10 mouse cellular contexts compared by ENCODE assay signal in genomic region chr11:97302231-97302781, GRCm38 (mm10). TPM values are rescaled to one million over a fixed set of nuclear protein-coding genes. Genes with fewer than 3 reads are reported as not detected.
DNase-seq lines count a peak whose midpoint lies in the region; ATAC-seq and TF ChIP-seq lines count a peak whose summit lies in the region.
"Had no signal": no experiment of that assay in that cellular context is flagged by ENCODE, and none has a peak within 500 bp of the region (broad histone marks: within the 10 kb centered on the region; RNA-seq: fewer than 3 reads in every experiment).

No protein-coding gene starts in this region.

- 0 out of 2 replicates have a peak, but pooled peaks have one; percentile 56 for ATAC-seq in stomach, embryonic 15.5 days (ENCODE audit: insufficient read depth, low FRiP score, low read depth)
- no peak for ATAC-seq in forebrain, embryonic 13.5 days

- H3K36me3 ChIP-seq in kidney, adult 2 months (ENCODE audit: control insufficient read depth, insufficient read depth, low read length): no peaks in the 10 kb centered on the region
- H3K36me3 ChIP-seq in stomach, embryonic 15.5 days: no peaks in the 10 kb centered on the region
- H3K36me3 ChIP-seq in forebrain, embryonic 13.5 days (ENCODE audit: poor library complexity, severe bottlenecking): no peaks in the 10 kb centered on the region
- H3K36me3 ChIP-seq: embryonic facial prominence, embryonic 12.5 days had no signal

- peaks cover 9% of the 10 kb centered on the region; the same call in 1 of the 2 replicates for H3K4me1 ChIP-seq in kidney, adult 2 months (ENCODE audit: control insufficient read depth, insufficient read depth, low read length)
- peaks cover 14% of the 10 kb centered on the region; the same call in 1 of the 2 replicates for H3K4me1 ChIP-seq in stomach, embryonic 15.5 days
- H3K4me1 ChIP-seq in forebrain, embryonic 13.5 days: peaks cover 8% of the 10 kb centered on the region
- H3K4me1 ChIP-seq: embryonic facial prominence, embryonic 12.5 days had no signal

- H3K4me3 ChIP-seq in kidney, adult 2 months (ENCODE audit: insufficient read depth, low read depth, low read length): no peak overlapping the region
- no peak overlapping the region for H3K4me3 ChIP-seq in stomach, embryonic 15.5 days (replicated peaks)
- H3K4me3 ChIP-seq in forebrain, embryonic 13.5 days: no peak overlapping the region
- H3K4me3 ChIP-seq: embryonic facial prominence, embryonic 12.5 days had no signal

- no peaks in the 10 kb centered on the region for H3K9me3 ChIP-seq in stomach, embryonic 15.5 days
- no peaks in the 10 kb centered on the region for H3K9me3 ChIP-seq in forebrain, embryonic 13.5 days (replicated peaks)
- H3K9me3 ChIP-seq: embryonic facial prominence, embryonic 12.5 days had no signal

- H3K27ac ChIP-seq in kidney, adult 2 months (ENCODE audit: insufficient read depth, low read depth, low read length): peak overlapping the region; percentile 10; the same call in 1 of the 2 replicates
- peak overlapping the region; percentile 52 for H3K27ac ChIP-seq in stomach, embryonic 15.5 days
- no peak overlapping the region; the same call in 1 of the 2 replicates for H3K27ac ChIP-seq in forebrain, embryonic 13.5 days
- H3K27ac ChIP-seq: embryonic facial prominence, embryonic 12.5 days had no signal

- H3K9ac ChIP-seq in stomach, embryonic 15.5 days: no peak overlapping the region
- no peak overlapping the region for H3K9ac ChIP-seq in forebrain, embryonic 13.5 days
- H3K9ac ChIP-seq: embryonic facial prominence, embryonic 12.5 days had no signal

- WGBS in kidney, adult 2 months: 8% methylated on average over 7 of the region's 7 CpGs
- 18% methylated on average over 7 of the region's 7 CpGs for WGBS in stomach, embryonic 15.5 days
- 27% methylated on average over 7 of the region's 7 CpGs for WGBS in forebrain, embryonic 13.5 days

- no peak for TF ChIP-seq POLR2A in kidney, adult 2 months (IDR thresholded peaks at IDR 0.05; ENCODE audit: low read depth, low read length)

- DNase-seq in cerebellum, postnatal 10 days: peak; percentile 50 to 59
- no peak for DNase-seq in cerebellum, adult 9-11 months
- DNase-seq in testis, postnatal 14 days (ENCODE audit: low spot score): peak; percentile 54
- no peak for DNase-seq in testis, postnatal 10 days (ENCODE audit: low spot score)
- DNase-seq in kidney, adult 2 months: peak; percentile 88
- no peak for DNase-seq in natural killer cell, adult 2 months (ENCODE audit: low spot score in 2 of 2)

- TF ChIP-seq CTCF in kidney, adult 2 months (conservative IDR thresholded peaks at IDR 0.05; ENCODE audit: insufficient read depth, insufficient read length, low read depth, low read length): no peak

- no peak overlapping the region for H3K4me2 ChIP-seq in stomach, embryonic 15.5 days
- H3K4me2 ChIP-seq in forebrain, embryonic 13.5 days: no peak overlapping the region
- H3K4me2 ChIP-seq: embryonic facial prominence, embryonic 12.5 days had no signal

- H3K27me3 ChIP-seq in kidney, adult 2 months (replicated peaks; ENCODE audit: control insufficient read depth, insufficient read depth, low read length): no peaks in the 10 kb centered on the region
- no peaks in the 10 kb centered on the region for H3K27me3 ChIP-seq in stomach, embryonic 15.5 days (replicated peaks)
- H3K27me3 ChIP-seq in forebrain, embryonic 13.5 days: no peaks in the 10 kb centered on the region
- H3K27me3 ChIP-seq: embryonic facial prominence, embryonic 12.5 days had no signal

RNA-seq across cellular contexts. Expression of gene Mrpl45, which starts 13.2 kb away (rescaled TPM):
- polyA plus RNA-seq in kidney, adult 2 months (2012; rRNA removed): 20.4 and 25.5 TPM in 2 replicates
- 41.5 and 46.4 TPM in 2 replicates for polyA plus RNA-seq in stomach, embryonic 15.5 days (2015; fragmentation: Nextera tagmentation; extraction: Ambion mirVana)
- polyA plus RNA-seq in forebrain, embryonic 13.5 days (2015; fragmentation: Nextera tagmentation; extraction: Ambion mirVana): 47.4 and 49.1 TPM in 2 replicates

RNA-seq across cellular contexts. Expression of gene Npepps, which starts 21.9 kb away (rescaled TPM):
- 23.1 and 25.3 TPM in 2 replicates for polyA plus RNA-seq in kidney, adult 2 months (2012; rRNA removed)
- polyA plus RNA-seq in stomach, embryonic 15.5 days (2015; fragmentation: Nextera tagmentation; extraction: Ambion mirVana): 80.9 and 84.7 TPM in 2 replicates
- polyA plus RNA-seq in forebrain, embryonic 13.5 days (2015; fragmentation: Nextera tagmentation; extraction: Ambion mirVana): 131 and 140 TPM in 2 replicates

RNA-seq across cellular contexts. Expression of gene Gpr179, which starts 49.6 kb away (rescaled TPM):
- polyA plus RNA-seq in kidney, adult 2 months (2012; rRNA removed): 0.08 TPM in 2 replicates
- polyA plus RNA-seq in stomach, embryonic 15.5 days (2015; fragmentation: Nextera tagmentation; extraction: Ambion mirVana): 0.19 and 0.21 TPM in 2 replicates
- polyA plus RNA-seq in forebrain, embryonic 13.5 days (2015; fragmentation: Nextera tagmentation; extraction: Ambion mirVana): 0.19 and 0.25 TPM in 2 replicates
- polyA plus RNA-seq: liver, embryonic 16.5 days had no signal

Comparison
In these comparisons a context has a peak if more than half of its experiments do, and no peak if none do; other contexts are left out.
1. DNase-seq: peak in cerebellum, postnatal 10 days (2 of 2), testis, postnatal 14 days (single experiment) and kidney, adult 2 months (single experiment); none in cerebellum, adult 9-11 months (single experiment), testis, postnatal 10 days (single experiment) and natural killer cell, adult 2 months (0 of 2).